Mouse (Mus musculus): ENCODE data around the gene Gm20824.
"Not testable (repeated sequence)": the region's sequence is repeated elsewhere in the genome, so short reads cannot be mapped to it uniquely, and the experiment has no call there.

- TF ChIP-seq CTCF (IDR thresholded peaks at IDR 0.05; ENCODE audit: extremely low read depth, insufficient read depth, insufficient read length, insufficient replicate concordance); POLR2A (IDR thresholded peaks at IDR 0.05; ENCODE audit: low read depth, low read length): not testable (repeated sequence)
Observed at GRCm38 (mm10) chrY:8257607-8258006, at the start of gene Gm20824.

Measured in spleen, adult 2 months (tissue).